Mouse (Mus musculus): ENCODE results near the gene Gm21903. TPM values are rescaled to one million over a fixed set of nuclear protein-coding genes. Genes with fewer than 3 reads are reported as not detected.
"Not testable (repeated sequence)": the region's sequence is repeated elsewhere in the genome, so short reads cannot be mapped to it uniquely, and the experiment has no call there.

The Gm21903 gene
- total RNA-seq (2021): not detected

- intact Hi-C loops (cut with DNase I): no loop called here
- DNase-seq: no peak
Measured at GRCm38 (mm10) chr17:39043241-39043640, at the start of gene Gm21903. Gene Gm21903 (minus strand): TSS chr17:39043341.

- no peak for DNase-seq
- intact Hi-C loops (cut with DNase I): no loop called here
Measured at GRCm38 (mm10) chr17:39076937-39077336, 33.8 kb upstream of the Gm21903 start, which contains the start of gene Esp23. Gene Esp23 (minus strand): TSS chr17:39077037.

- DNase-seq: no peak
- intact Hi-C loops (cut with DNase I): no loop called here
Measured at GRCm38 (mm10) chr17:39063641-39064040, 20.5 kb upstream of the Gm21903 start.

GRCm38 (mm10) chr17:39036395-39036794 lies 6.7 kb downstream of the Gm21903 start, which contains the start of gene Esp24:
Gene Esp24 (plus strand): TSS chr17:39036695.
- DNase-seq; intact Hi-C loops (cut with DNase I): not testable (repeated sequence)

- DNase-seq: no peak
- intact Hi-C loops (cut with DNase I): no loop called here
Measured at GRCm38 (mm10) chr17:39017184-39017583, 26.0 kb downstream of the Gm21903 start.

- no peak for DNase-seq
- intact Hi-C loops (cut with DNase I): no loop called here
Measured at GRCm38 (mm10) chr17:39010675-39011638, 32.2 kb downstream of the Gm21903 start.

GRCm38 (mm10) chr17:39009846-39010245 lies 33.3 kb downstream of the Gm21903 start:
- intact Hi-C loops (cut with DNase I): no loop called here

More at GRCm38 (mm10) chr17:39009846-39010245, 33.3 kb downstream of the Gm21903 start:
- DNase-seq: no peak

Other genes with a start within 250 kb of the Gm21903 start
- gene Esp24, start 6.6 kb downstream of the Gm21903 start, total RNA-seq (2021): not detected
- gene Esp23, start 33.7 kb upstream of the Gm21903 start, total RNA-seq (2021): not detected
- gene Esp22, start 52.0 kb upstream of the Gm21903 start, total RNA-seq (2021): not detected